Mouse (Mus musculus) embryonic facial prominence, embryonic 10.5 days (tissue): Measurements from ENCODE around the gene Robo3. TPM values are rescaled to one million over a fixed set of nuclear protein-coding genes. Genes with fewer than 3 reads are reported as not detected.

Experiments
- DNase-seq: peaks from one replicate; pipeline ENCODE4 v3.0.0-alpha.2; 2017; ENCODE audit warnings: low spot score
- H3K27ac ChIP-seq: fragments of 300-500 bp; sonication (generic); replicated peaks from 2 replicates; pipeline ENCODE4 v1.5.1; 2016; ENCODE audit warnings: mild to moderate bottlenecking
- H3K27me3 ChIP-seq: fragments of 300-500 bp; sonication (generic); replicated peaks from 2 replicates; pipeline ENCODE4 v1.6.1; 2016; ENCODE audit warnings: low read depth, mild to moderate bottlenecking; ENCODE audit not compliant: poor library complexity, severe bottlenecking
- H3K36me3 ChIP-seq: fragments of 300-500 bp; sonication (generic); replicated peaks from 2 replicates; pipeline ENCODE4 v1.6.1; 2016; ENCODE audit warnings: mild to moderate bottlenecking, moderate library complexity
- H3K4me1 ChIP-seq: fragments of 300-500 bp; sonication (generic); 2 replicates; pipeline ENCODE4 v1.6.1; 2016
- H3K4me3 ChIP-seq: fragments of 300-500 bp; sonication (generic); 2 replicates; pipeline ENCODE4 v1.5.1; 2016; ENCODE audit warnings: mild to moderate bottlenecking, moderate library complexity
- H3K9me3 ChIP-seq: fragments of 300-500 bp; sonication (generic); 2 replicates; pipeline ENCODE4 v1.6.1; 2016; ENCODE audit warnings: mild to moderate bottlenecking
- WGBS: fragments of 180-500 bp; shearing (Covaris S2); methylation state at CpG from one replicate; pipeline ENCODE4 v1.1.7; 2016; 5-methylcytosine and 5-hydroxymethylcytosine counted together
- polyA plus RNA-seq: library from polyadenylated mRNA; unstranded; fragments of >200 nt; fragmentation: Nextera tagmentation; extraction: Ambion mirVana; gene quantifications from 2 replicates; pipeline ENCODE4 v1.2.1, GENCODE M21; 2016

Gene Robo3
- polyA plus RNA-seq, 1 experiment from 2014 or later, result 4.1 TPM

- H3K27ac ChIP-seq, result no peak overlapping the region
- no peaks in the 10 kb centered on the region for H3K36me3 ChIP-seq
- peaks cover 56% of the 10 kb centered on the region for H3K27me3 ChIP-seq
- no peak for DNase-seq
- no peak overlapping the region for H3K4me3 ChIP-seq
- WGBS, result 82% methylated on average over 4 of the region's 4 CpGs
- peaks cover 10% of the 10 kb centered on the region for H3K4me1 ChIP-seq
- H3K9me3 ChIP-seq, result no peaks in the 10 kb centered on the region
These were observed 14.3 kb downstream of the Robo3 start for GRCm38 (mm10) chr9:37418791-37419190.

- WGBS, result 78% methylated on average over 3 of the region's 3 CpGs
- Histone ChIP-seq H3K27ac (no peak overlapping the region), H3K4me1 (no peaks in the 10 kb centered on the region), H3K4me3 (no peak overlapping the region), H3K9me3 (no peaks in the 10 kb centered on the region), H3K27me3 (peaks cover 27% of the 10 kb centered on the region), H3K36me3 (no peaks in the 10 kb centered on the region)
- DNase-seq, result no peak
These were observed 18.4 kb downstream of the Robo3 start for GRCm38 (mm10) chr9:37414666-37415065.

- DNase-seq, result no peak
- Histone ChIP-seq H3K27me3 (peaks cover 27% of the 10 kb centered on the region), H3K36me3 (no peaks in the 10 kb centered on the region), H3K9me3 (no peaks in the 10 kb centered on the region), H3K27ac (no peak overlapping the region), H3K4me1 (peaks cover 2% of the 10 kb centered on the region), H3K4me3 (no peak overlapping the region)
- WGBS, result 66% methylated on average over 3 of the region's 3 CpGs
These were observed 20.1 kb downstream of the Robo3 start for GRCm38 (mm10) chr9:37412989-37413388.

GRCm38 (mm10) chr9:37409698-37410445, 23.2 kb downstream of the Robo3 start:
- WGBS, result 82% methylated on average over 8 of the region's 8 CpGs
- Histone ChIP-seq H3K27ac (no peak overlapping the region), H3K4me1 (peaks cover 5% of the 10 kb centered on the region), H3K27me3 (peaks cover 50% of the 10 kb centered on the region), H3K36me3 (no peaks in the 10 kb centered on the region), H3K9me3 (no peaks in the 10 kb centered on the region), H3K4me3 (no peak overlapping the region)
- DNase-seq, result no peak

- Histone ChIP-seq H3K27ac (no peak overlapping the region), H3K36me3 (no peaks in the 10 kb centered on the region), H3K27me3 (peaks cover 50% of the 10 kb centered on the region), H3K4me1 (peaks cover 5% of the 10 kb centered on the region), H3K4me3 (peak overlapping the region; percentile 25), H3K9me3 (no peaks in the 10 kb centered on the region)
- peak; percentile 35 for DNase-seq
- WGBS, result 12% methylated on average over 19 of the region's 19 CpGs
These were observed 25.1 kb downstream of the Robo3 start for GRCm38 (mm10) chr9:37407850-37408502.

GRCm38 (mm10) chr9:37406372-37406771, 26.7 kb downstream of the Robo3 start:
- H3K27me3 ChIP-seq, result peaks cover 50% of the 10 kb centered on the region
- peaks cover 5% of the 10 kb centered on the region for H3K4me1 ChIP-seq
- no peaks in the 10 kb centered on the region for H3K36me3 ChIP-seq
- H3K9me3 ChIP-seq, result no peaks in the 10 kb centered on the region
- peak; percentile 31 for DNase-seq
- 0% methylated on average over 1 of the region's 1 CpGs for WGBS
- no peak overlapping the region for H3K4me3 ChIP-seq
- no peak overlapping the region for H3K27ac ChIP-seq

GRCm38 (mm10) chr9:37403011-37403410, 30.0 kb downstream of the Robo3 start:
- H3K4me3 ChIP-seq, result peak overlapping the region; percentile 23; the same call in 1 of the 2 replicates
- no peak overlapping the region for H3K27ac ChIP-seq

GRCm38 (mm10) chr9:37402501-37402900, 30.5 kb downstream of the Robo3 start:
- Histone ChIP-seq H3K4me3 (peak overlapping the region; percentile 23; the same call in 1 of the 2 replicates), H3K36me3 (no peaks in the 10 kb centered on the region), H3K4me1 (0 out of 2 replicates have a peak, but pooled peaks cover 2% of the 10 kb centered on the region), H3K27ac (peak overlapping the region; percentile 65; the same call in 1 of the 2 replicates), H3K27me3 (peaks cover 21% of the 10 kb centered on the region), H3K9me3 (no peaks in the 10 kb centered on the region)
- 88% methylated on average over 7 of the region's 7 CpGs for WGBS
- no peak for DNase-seq

More at GRCm38 (mm10) chr9:37403011-37403410, 30.0 kb downstream of the Robo3 start:
- H3K36me3 ChIP-seq, result no peaks in the 10 kb centered on the region
- WGBS, result 87% methylated on average over 7 of the region's 7 CpGs
- peaks cover 5% of the 10 kb centered on the region for H3K4me1 ChIP-seq
- H3K9me3 ChIP-seq, result no peaks in the 10 kb centered on the region
- DNase-seq, result no peak
- H3K27me3 ChIP-seq, result peaks cover 27% of the 10 kb centered on the region

GRCm38 (mm10) chr9:37401802-37402201, 31.2 kb downstream of the Robo3 start, which contains the start of gene Robo4:
Robo4 (plus strand) TSS chr9:37401897.
- whole genome bisulfite sequencing, result 21% methylated on average over 7 of the region's 7 CpGs
- Histone ChIP-seq H3K9me3 (no peaks in the 10 kb centered on the region), H3K27ac (peak within 1 kb of the TSS; percentile 65; the same call in 1 of the 2 replicates), H3K36me3 (no peaks in the 10 kb centered on the region), H3K4me3 (peak within 1 kb of the TSS; percentile 23; the same call in 1 of the 2 replicates), H3K4me1 (0 out of 2 replicates have a peak, but pooled peaks cover 2% of the 10 kb centered on the region), H3K27me3 (peaks cover 14% of the 10 kb centered on the region)
- no peak for DNase-seq

GRCm38 (mm10) chr9:37400585-37400984, 32.5 kb downstream of the Robo3 start:
- Histone ChIP-seq H3K4me3 (no peak overlapping the region), H3K4me1 (0 out of 2 replicates have a peak, but pooled peaks cover 2% of the 10 kb centered on the region), H3K9me3 (no peaks in the 10 kb centered on the region), H3K27me3 (peaks cover 3% of the 10 kb centered on the region; the same call in 1 of the 2 replicates), H3K27ac (no peak overlapping the region), H3K36me3 (no peaks in the 10 kb centered on the region)
- no peak for DNase-seq
- WGBS, result 76% methylated on average over 2 of the region's 2 CpGs

GRCm38 (mm10) chr9:37393482-37394131, 39.4 kb downstream of the Robo3 start:
- Histone ChIP-seq H3K27ac (no peak overlapping the region), H3K4me3 (no peak overlapping the region), H3K9me3 (no peaks in the 10 kb centered on the region), H3K36me3 (no peaks in the 10 kb centered on the region), H3K4me1 (no peaks in the 10 kb centered on the region), H3K27me3 (no peaks in the 10 kb centered on the region)
- WGBS, result 79% methylated on average over 8 of the region's 8 CpGs
- no peak for DNase-seq

- DNase-seq, result no peak
- WGBS, result 75% methylated on average over 2 of the region's 2 CpGs
- Histone ChIP-seq H3K4me3 (no peak overlapping the region), H3K27me3 (peaks cover 2% of the 10 kb centered on the region; the same call in 1 of the 2 replicates), H3K27ac (no peak overlapping the region), H3K36me3 (no peaks in the 10 kb centered on the region), H3K4me1 (no peaks in the 10 kb centered on the region), H3K9me3 (no peaks in the 10 kb centered on the region)
These were observed 41.0 kb downstream of the Robo3 start for GRCm38 (mm10) chr9:37392071-37392470.
